Mouse (Mus musculus): ENCODE results near the gene Col25a1. TPM values are rescaled to one million over a fixed set of nuclear protein-coding genes. Genes with fewer than 3 reads are reported as not detected.

Gene Col25a1
- total and polyA plus RNA-seq, 2 experiments from 2014 or later: 10.6 to 28.0 TPM

DNA sequence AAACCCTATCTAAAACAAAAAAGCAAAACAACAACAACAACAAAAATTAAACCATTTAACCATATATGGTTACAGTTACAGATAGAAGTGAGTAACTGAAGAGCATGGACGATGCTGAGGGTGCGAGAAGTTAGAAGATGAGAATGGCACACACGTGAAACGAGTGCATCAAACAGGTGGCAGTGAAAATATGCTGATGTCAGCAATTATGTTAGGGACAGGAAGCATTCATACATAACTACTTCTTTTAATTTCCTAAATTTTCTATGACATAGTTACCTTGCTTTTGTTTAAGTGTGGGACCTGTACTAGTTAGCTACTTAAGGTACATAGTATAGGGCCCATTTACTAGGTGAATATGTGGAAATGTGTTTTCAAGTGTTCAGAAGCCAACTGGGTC lies 237.1 kb downstream of the Col25a1 start:
- WGBS: 96% methylated on average over 4 of the region's 4 CpGs
- H3K4me1 ChIP-seq (ENCODE audit: insufficient read depth, low read length): no peaks in the 10 kb centered on the region
- no peaks in the 10 kb centered on the region for H3K27me3 ChIP-seq (ENCODE audit: insufficient read depth, low read length)
- H3K36me3 ChIP-seq (ENCODE audit: insufficient read depth, low read length): no peaks in the 10 kb centered on the region
- H3K4me3 ChIP-seq (ENCODE audit: low read depth, low read length): no peak overlapping the region
- ATAC-seq (ENCODE audit: low FRiP score) (no peak), DNase-seq (ENCODE audit: low spot score) (no peak)
- H3K9ac ChIP-seq (replicated peaks; ENCODE audit: low read length, poor library complexity, severe bottlenecking): no peak overlapping the region
- H3K9me3 ChIP-seq (ENCODE audit: low read length): no peaks in the 10 kb centered on the region
- no peak overlapping the region for H3K27ac ChIP-seq (ENCODE audit: low read depth, low read length)
- no peak overlapping the region for H3K4me2 ChIP-seq (ENCODE audit: low read depth, low read length, poor library complexity, severe bottlenecking)
- no peak for TF ChIP-seq CTCF (IDR thresholded peaks at IDR 0.05)

DNA sequence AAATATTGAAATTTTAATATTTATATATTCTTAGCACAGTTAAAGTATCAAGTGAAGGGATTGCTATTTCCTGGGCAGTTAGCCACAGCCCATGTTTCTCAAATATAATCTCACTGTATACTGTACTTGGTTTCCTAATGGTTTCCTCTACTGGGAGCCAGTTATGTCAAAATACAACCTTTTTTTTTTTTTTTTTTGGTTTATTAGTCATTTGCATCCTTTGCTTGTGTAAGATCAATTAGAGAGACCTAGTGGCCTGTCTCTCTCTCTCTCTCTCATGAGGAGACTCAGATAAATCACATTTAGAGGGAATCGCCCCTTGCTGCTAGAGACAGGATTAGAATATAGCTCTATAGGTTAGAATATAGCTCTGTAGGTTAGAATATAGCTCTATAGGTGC lies 237.8 kb downstream of the Col25a1 start:
- 87% methylated on average over 1 of the region's 1 CpGs for WGBS
- DNase-seq (ENCODE audit: low spot score): no peak
- Histone ChIP-seq H3K27ac (ENCODE audit: low read depth, low read length) (no peak overlapping the region), H3K36me3 (ENCODE audit: insufficient read depth, low read length) (no peaks in the 10 kb centered on the region), H3K4me1 (ENCODE audit: insufficient read depth, low read length) (no peaks in the 10 kb centered on the region), H3K4me2 (ENCODE audit: low read depth, low read length, poor library complexity, severe bottlenecking) (no peak overlapping the region), H3K4me3 (ENCODE audit: low read depth, low read length) (no peak overlapping the region), H3K9ac (replicated peaks; ENCODE audit: low read length, poor library complexity, severe bottlenecking) (no peak overlapping the region), H3K27me3 (ENCODE audit: insufficient read depth, low read length) (no peaks in the 10 kb centered on the region), H3K9me3 (ENCODE audit: low read length) (no peaks in the 10 kb centered on the region)
- ATAC-seq (ENCODE audit: low FRiP score): no peak
- no peak for TF ChIP-seq CTCF (IDR thresholded peaks at IDR 0.05)

DNA sequence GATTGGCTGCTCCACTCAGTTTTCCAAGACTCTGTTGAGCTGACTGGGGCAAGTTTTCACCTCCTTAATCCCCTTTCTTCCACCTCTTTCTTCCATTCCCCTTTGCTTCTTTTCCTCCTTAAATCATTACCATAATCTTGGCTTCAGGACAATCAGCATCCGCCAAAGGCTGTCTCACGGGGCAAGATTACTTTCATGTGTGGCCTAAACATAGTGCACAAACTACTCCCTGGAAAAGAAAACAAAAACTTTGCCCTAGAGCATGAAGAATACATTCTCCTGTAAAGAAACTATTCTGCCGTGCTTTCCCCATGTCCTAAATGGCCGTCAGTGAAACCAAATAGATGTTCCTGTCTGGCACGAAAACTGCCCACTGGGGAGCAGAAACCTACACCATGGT lies 238.9 kb downstream of the Col25a1 start:
- 50% methylated on average over 5 of the region's 5 CpGs for WGBS
- TF ChIP-seq CTCF (IDR thresholded peaks at IDR 0.05): no peak
- Histone ChIP-seq H3K9ac (replicated peaks; ENCODE audit: low read length, poor library complexity, severe bottlenecking) (no peak overlapping the region), H3K9me3 (ENCODE audit: low read length) (no peaks in the 10 kb centered on the region), H3K4me2 (ENCODE audit: low read depth, low read length, poor library complexity, severe bottlenecking) (no peak overlapping the region), H3K4me1 (ENCODE audit: insufficient read depth, low read length) (no peaks in the 10 kb centered on the region), H3K27me3 (ENCODE audit: insufficient read depth, low read length) (no peaks in the 10 kb centered on the region), H3K27ac (ENCODE audit: low read depth, low read length) (no peak overlapping the region), H3K4me3 (ENCODE audit: low read depth, low read length) (no peak overlapping the region), H3K36me3 (ENCODE audit: insufficient read depth, low read length) (no peaks in the 10 kb centered on the region)
- no peak for DNase-seq (ENCODE audit: low spot score)
- no peak for ATAC-seq (ENCODE audit: low FRiP score)

DNA sequence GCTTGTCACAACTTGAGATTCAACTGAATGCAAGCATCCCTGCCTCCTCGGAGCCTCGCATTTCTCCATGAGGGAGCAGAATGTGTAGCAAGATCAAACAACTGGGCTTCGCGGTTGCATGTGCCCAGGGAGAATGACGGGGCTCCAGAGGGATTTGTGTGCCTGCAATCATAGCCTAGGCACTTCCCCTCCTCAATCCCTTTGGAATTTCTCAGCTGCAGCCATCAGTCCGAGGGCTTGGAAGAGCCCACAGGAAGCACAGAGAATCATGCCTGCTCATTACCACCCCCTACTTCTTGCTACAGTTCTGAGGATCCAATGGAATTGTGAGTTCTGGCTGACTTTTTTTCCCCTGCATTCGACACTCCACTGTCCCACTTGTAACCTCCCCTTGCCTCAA lies 241.8 kb downstream of the Col25a1 start:
- Histone ChIP-seq H3K27ac (ENCODE audit: low read depth, low read length) (no peak overlapping the region), H3K36me3 (ENCODE audit: insufficient read depth, low read length) (no peaks in the 10 kb centered on the region), H3K9me3 (ENCODE audit: low read length) (no peaks in the 10 kb centered on the region), H3K4me1 (ENCODE audit: insufficient read depth, low read length) (no peaks in the 10 kb centered on the region), H3K4me2 (ENCODE audit: low read depth, low read length, poor library complexity, severe bottlenecking) (no peak overlapping the region), H3K27me3 (ENCODE audit: insufficient read depth, low read length) (no peaks in the 10 kb centered on the region), H3K4me3 (ENCODE audit: low read depth, low read length) (no peak overlapping the region), H3K9ac (replicated peaks; ENCODE audit: low read length, poor library complexity, severe bottlenecking) (no peak overlapping the region)
- DNase-seq (ENCODE audit: low spot score) (no peak), ATAC-seq (ENCODE audit: low FRiP score) (no peak)
- 42% methylated on average over 7 of the region's 7 CpGs for WGBS
- TF ChIP-seq CTCF (IDR thresholded peaks at IDR 0.05): no peak

DNA sequence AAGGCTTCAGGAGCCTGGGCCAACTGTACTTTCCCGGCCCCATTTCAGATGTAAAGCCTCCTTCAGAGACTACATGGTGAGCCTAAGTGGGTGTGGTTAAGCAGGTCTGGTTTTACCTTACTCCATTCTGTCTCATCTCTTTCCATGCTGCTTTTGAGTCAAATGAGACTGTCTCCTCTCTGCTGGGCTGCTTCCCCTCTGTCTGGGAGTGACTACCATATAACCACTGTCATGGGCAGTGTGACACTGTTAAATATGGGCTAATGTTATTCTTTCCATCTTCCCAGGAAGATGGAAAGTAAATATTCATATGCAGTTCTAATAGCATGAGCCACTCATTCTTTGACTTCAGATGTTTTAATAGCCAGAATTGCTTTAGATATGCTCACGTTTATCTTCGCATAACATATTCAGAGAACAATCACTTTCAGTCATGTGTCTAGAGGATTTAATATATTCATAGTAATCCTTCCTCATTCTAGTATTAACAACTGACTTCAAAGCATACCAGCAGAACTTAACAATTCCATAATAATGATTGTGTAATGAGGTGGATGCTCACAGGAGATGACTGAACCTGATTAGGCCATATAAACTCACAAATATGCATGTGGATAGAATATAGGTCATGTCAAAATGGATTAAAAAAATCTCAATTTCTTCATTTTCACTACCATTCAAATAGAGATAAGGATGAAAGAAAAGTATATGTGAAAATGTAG lies 243.5 kb downstream of the Col25a1 start:
- no peaks in the 10 kb centered on the region for H3K27me3 ChIP-seq (ENCODE audit: insufficient read depth, low read length)
- WGBS: 59% methylated on average over 3 of the region's 3 CpGs
- H3K36me3 ChIP-seq (ENCODE audit: insufficient read depth, low read length): no peaks in the 10 kb centered on the region
- peak; percentile 62 for ATAC-seq (ENCODE audit: low FRiP score)
- 0 out of 2 replicates have a peak overlapping the region, but pooled peaks have one; percentile 55 for H3K27ac ChIP-seq (ENCODE audit: low read depth, low read length)
- no peak overlapping the region for H3K4me2 ChIP-seq (ENCODE audit: low read depth, low read length, poor library complexity, severe bottlenecking)
- no peak overlapping the region for H3K4me3 ChIP-seq (ENCODE audit: low read depth, low read length)
- H3K9ac ChIP-seq (replicated peaks; ENCODE audit: low read length, poor library complexity, severe bottlenecking): no peak overlapping the region
- no peaks in the 10 kb centered on the region for H3K4me1 ChIP-seq (ENCODE audit: insufficient read depth, low read length)
- TF ChIP-seq CTCF (IDR thresholded peaks at IDR 0.05): no peak
- no peaks in the 10 kb centered on the region for H3K9me3 ChIP-seq (ENCODE audit: low read length)
- no peak for DNase-seq (ENCODE audit: low spot score)

DNA sequence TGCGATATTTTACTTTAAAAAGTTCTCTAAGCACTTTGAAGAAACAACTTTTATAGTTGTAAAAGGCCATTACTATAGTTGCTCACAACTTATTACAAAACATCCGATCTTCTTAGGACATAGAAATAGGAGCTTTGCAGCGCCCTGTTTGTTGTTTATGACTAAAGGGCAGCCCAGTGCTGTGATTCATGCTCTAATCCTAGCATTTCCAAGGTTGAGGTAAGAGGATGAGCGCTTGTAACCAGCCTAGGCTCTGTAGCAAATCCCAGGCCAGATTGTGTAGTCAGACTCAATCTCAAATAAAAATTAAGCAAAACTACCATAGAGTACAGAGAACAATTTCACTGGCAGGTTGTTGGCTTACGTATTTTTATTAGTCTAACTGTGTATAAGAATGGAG lies 246.5 kb downstream of the Col25a1 start:
- Histone ChIP-seq H3K9me3 (ENCODE audit: low read length) (no peaks in the 10 kb centered on the region), H3K9ac (replicated peaks; ENCODE audit: low read length, poor library complexity, severe bottlenecking) (no peak overlapping the region), H3K36me3 (ENCODE audit: insufficient read depth, low read length) (no peaks in the 10 kb centered on the region), H3K27me3 (ENCODE audit: insufficient read depth, low read length) (no peaks in the 10 kb centered on the region), H3K4me1 (ENCODE audit: insufficient read depth, low read length) (no peaks in the 10 kb centered on the region), H3K4me2 (ENCODE audit: low read depth, low read length, poor library complexity, severe bottlenecking) (no peak overlapping the region), H3K27ac (ENCODE audit: low read depth, low read length) (no peak overlapping the region), H3K4me3 (ENCODE audit: low read depth, low read length) (no peak overlapping the region)
- 95% methylated on average over 5 of the region's 5 CpGs for WGBS
- ATAC-seq (ENCODE audit: low FRiP score) (no peak), DNase-seq (ENCODE audit: low spot score) (no peak)
- TF ChIP-seq CTCF (IDR thresholded peaks at IDR 0.05): no peak
